Mouse (Mus musculus): ENCODE measurements around the gene Mfge8. TPM values are rescaled to one million over a fixed set of nuclear protein-coding genes. Genes with fewer than 3 reads are reported as not detected.

Gene Mfge8
- polyA plus RNA-seq, 1 experiment: 166 TPM

DNA sequence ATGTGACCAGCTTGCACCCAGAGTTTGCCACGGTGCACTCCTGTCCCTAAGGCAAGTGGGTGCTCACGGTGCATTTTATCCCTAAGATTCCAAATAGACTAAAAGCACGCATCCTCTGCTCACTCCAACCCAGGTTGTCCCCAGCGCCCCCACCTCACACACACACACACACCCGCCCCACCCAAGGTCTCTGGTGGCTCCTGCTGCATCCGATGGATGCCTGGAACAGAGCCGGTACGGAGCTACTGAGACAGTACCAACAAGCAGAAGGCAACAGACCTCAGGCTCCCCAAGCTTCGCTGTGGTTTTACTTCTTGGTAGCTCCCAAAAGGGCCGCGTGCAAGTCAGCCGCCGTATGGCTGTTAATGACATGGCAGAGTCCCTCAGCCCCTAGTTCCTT, 18.5 kb downstream of the Mfge8 start:
- no peak for TF ChIP-seq CTCF (IDR thresholded peaks at IDR 0.05; ENCODE audit: extremely low read depth, insufficient read length, insufficient replicate concordance, low read depth, low read length)
- no peak for TF ChIP-seq POLR2A (IDR thresholded peaks at IDR 0.05; ENCODE audit: low read depth, low read length)
- Histone ChIP-seq H3K4me1 (ENCODE audit: control insufficient read depth, insufficient read depth, insufficient read length, low read length) (peaks cover 6% of the 10 kb centered on the region; the same call in 1 of the 2 replicates), H3K27me3 (ENCODE audit: control insufficient read depth, insufficient read depth, low read length) (peaks cover 2% of the 10 kb centered on the region; the same call in 1 of the 2 replicates), H3K27ac (ENCODE audit: insufficient read depth, low read depth, low read length) (no peak overlapping the region), H3K36me3 (ENCODE audit: control insufficient read depth, insufficient read depth, low read length) (no peaks in the 10 kb centered on the region), H3K4me3 (ENCODE audit: low read depth, low read length) (no peak overlapping the region)
- WGBS: 22% methylated on average over 13 of the region's 13 CpGs

DNA sequence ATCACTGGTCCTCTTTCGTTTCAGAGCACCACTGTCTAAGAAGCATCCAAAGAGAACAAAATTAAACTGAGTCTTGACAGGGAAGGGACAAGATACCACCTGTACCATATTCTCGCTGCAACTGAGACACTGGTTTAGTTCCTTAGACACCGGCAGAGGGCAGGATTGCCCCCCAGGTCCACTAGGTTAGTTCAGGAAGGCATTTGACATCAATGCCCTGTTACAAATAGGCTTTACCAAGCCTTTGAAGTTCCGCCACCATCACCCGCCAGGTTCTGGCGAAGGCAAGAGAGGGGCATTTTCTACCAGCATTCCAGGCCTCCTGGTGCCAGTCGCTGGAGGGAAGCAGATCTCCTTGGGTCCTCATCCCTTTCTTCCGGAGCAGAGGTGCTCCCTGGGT, 19.0 kb downstream of the Mfge8 start:
- no peak for TF ChIP-seq POLR2A (IDR thresholded peaks at IDR 0.05; ENCODE audit: low read depth, low read length)
- TF ChIP-seq CTCF (IDR thresholded peaks at IDR 0.05; ENCODE audit: extremely low read depth, insufficient read length, insufficient replicate concordance, low read depth, low read length): no peak
- H3K4me3 ChIP-seq (ENCODE audit: low read depth, low read length): no peak overlapping the region
- H3K4me1 ChIP-seq (ENCODE audit: control insufficient read depth, insufficient read depth, insufficient read length, low read length): peaks cover 6% of the 10 kb centered on the region; the same call in 1 of the 2 replicates
- peaks cover 2% of the 10 kb centered on the region; the same call in 1 of the 2 replicates for H3K27me3 ChIP-seq (ENCODE audit: control insufficient read depth, insufficient read depth, low read length)
- H3K27ac ChIP-seq (ENCODE audit: insufficient read depth, low read depth, low read length): no peak overlapping the region
- WGBS: 34% methylated on average over 8 of the region's 8 CpGs
- H3K36me3 ChIP-seq (ENCODE audit: control insufficient read depth, insufficient read depth, low read length): no peaks in the 10 kb centered on the region

DNA sequence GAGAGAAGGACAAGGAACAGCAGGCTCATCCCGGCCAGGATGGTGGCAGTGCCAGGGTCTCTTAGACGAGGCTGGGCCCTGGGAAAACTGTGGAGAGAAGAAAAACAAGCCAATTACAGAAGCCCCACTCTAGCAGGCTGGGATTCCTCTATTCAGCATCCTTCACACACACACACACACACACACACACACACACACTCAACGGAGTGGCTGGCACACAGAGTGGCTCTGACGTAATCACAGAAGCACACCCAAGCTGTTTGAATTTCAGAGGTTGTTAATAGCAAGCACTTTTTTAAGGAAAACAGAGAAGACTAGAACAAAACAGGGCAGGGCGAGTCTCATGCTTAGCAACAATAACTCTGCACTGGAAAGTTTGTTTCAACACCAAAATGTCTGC, 25.4 kb downstream of the Mfge8 start:
- TF ChIP-seq POLR2A (IDR thresholded peaks at IDR 0.05; ENCODE audit: low read depth, low read length): no peak
- TF ChIP-seq CTCF (IDR thresholded peaks at IDR 0.05; ENCODE audit: extremely low read depth, insufficient read length, insufficient replicate concordance, low read depth, low read length): no peak
- Histone ChIP-seq H3K27ac (ENCODE audit: insufficient read depth, low read depth, low read length) (no peak overlapping the region), H3K27me3 (ENCODE audit: control insufficient read depth, insufficient read depth, low read length) (no peaks in the 10 kb centered on the region), H3K36me3 (ENCODE audit: control insufficient read depth, insufficient read depth, low read length) (no peaks in the 10 kb centered on the region), H3K4me1 (ENCODE audit: control insufficient read depth, insufficient read depth, insufficient read length, low read length) (no peaks in the 10 kb centered on the region), H3K4me3 (ENCODE audit: low read depth, low read length) (no peak overlapping the region)
- 65% methylated on average over 5 of the region's 5 CpGs for WGBS

DNA sequence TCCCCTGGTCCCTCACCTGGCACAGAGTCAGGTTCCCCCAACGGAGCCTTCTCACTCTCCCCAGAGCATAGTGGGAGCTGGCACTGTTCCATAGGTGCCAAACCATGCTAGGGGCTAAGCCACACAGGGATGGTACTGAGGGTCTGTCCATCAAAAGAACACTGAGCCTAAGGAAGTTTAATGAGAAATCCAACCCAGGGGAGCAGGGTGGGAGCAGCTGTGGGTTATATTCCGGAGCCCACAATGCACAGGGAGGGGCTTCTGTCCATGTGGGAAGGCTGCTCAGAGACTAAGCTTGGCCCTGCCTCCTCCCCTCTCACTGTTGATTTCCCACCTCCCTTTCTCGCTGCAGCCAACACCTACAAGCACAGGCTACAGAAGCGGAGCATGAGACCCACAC, 35.0 kb downstream of the Mfge8 start:
- H3K4me3 ChIP-seq (ENCODE audit: low read depth, low read length): no peak overlapping the region
- no peak overlapping the region for H3K27ac ChIP-seq (ENCODE audit: insufficient read depth, low read depth, low read length)
- H3K36me3 ChIP-seq (ENCODE audit: control insufficient read depth, insufficient read depth, low read length): no peaks in the 10 kb centered on the region
- WGBS: 63% methylated on average over 4 of the region's 4 CpGs
- no peaks in the 10 kb centered on the region for H3K27me3 ChIP-seq (ENCODE audit: control insufficient read depth, insufficient read depth, low read length)
- no peak for TF ChIP-seq POLR2A (IDR thresholded peaks at IDR 0.05; ENCODE audit: low read depth, low read length)
- TF ChIP-seq CTCF (IDR thresholded peaks at IDR 0.05; ENCODE audit: extremely low read depth, insufficient read length, insufficient replicate concordance, low read depth, low read length): no peak
- no peaks in the 10 kb centered on the region for H3K4me1 ChIP-seq (ENCODE audit: control insufficient read depth, insufficient read depth, insufficient read length, low read length)

DNA sequence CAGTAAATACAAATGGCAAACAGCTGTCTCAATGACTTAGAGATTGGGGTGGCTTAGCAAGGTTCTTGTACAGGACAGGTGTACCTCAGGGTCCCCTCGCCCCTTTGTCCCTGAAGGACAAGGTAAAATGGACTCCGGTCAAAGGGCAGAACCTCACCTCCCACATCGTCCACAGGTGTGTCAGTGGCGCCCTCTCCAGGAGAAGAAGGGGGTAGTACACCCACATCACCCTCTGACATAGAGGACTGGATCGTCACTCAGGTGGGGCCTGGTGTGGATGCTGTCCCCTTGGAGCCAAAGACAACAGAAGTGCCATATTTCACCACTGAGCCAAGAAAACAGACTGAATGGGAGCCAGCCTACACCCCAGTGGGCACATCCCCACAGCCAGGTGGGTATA, 52.4 kb downstream of the Mfge8 start:
- no peak for TF ChIP-seq CTCF (IDR thresholded peaks at IDR 0.05; ENCODE audit: extremely low read depth, insufficient read length, insufficient replicate concordance, low read depth, low read length)
- TF ChIP-seq POLR2A (IDR thresholded peaks at IDR 0.05; ENCODE audit: low read depth, low read length): no peak
- Histone ChIP-seq H3K36me3 (ENCODE audit: control insufficient read depth, insufficient read depth, low read length) (no peaks in the 10 kb centered on the region), H3K4me3 (ENCODE audit: low read depth, low read length) (no peak overlapping the region), H3K27ac (ENCODE audit: insufficient read depth, low read depth, low read length) (no peak overlapping the region), H3K4me1 (ENCODE audit: control insufficient read depth, insufficient read depth, insufficient read length, low read length) (no peaks in the 10 kb centered on the region), H3K27me3 (ENCODE audit: control insufficient read depth, insufficient read depth, low read length) (no peaks in the 10 kb centered on the region)
- 67% methylated on average over 5 of the region's 5 CpGs for WGBS

DNA sequence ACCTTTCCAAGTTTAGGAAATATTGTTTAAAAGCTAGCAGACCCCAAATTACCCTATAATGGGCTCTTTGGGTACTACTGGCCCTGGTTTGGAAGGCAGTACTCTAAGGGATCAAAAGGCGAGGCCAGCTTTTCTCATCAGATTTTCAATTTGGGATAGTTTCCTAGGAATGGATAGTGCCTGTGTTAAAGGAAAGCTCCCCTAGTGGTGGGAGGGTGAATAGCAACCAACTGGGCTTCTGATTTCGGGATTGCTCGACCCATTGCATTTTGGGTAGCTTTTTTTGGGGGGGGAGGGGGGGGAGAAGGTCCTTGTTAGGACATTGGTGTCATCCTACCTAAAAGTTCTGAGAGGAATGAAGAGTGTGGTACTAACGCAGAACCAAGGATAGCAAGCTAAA, 59.7 kb downstream of the Mfge8 start:
- H3K27me3 ChIP-seq (ENCODE audit: control insufficient read depth, insufficient read depth, low read length): no peaks in the 10 kb centered on the region
- H3K4me1 ChIP-seq (ENCODE audit: control insufficient read depth, insufficient read depth, insufficient read length, low read length): no peaks in the 10 kb centered on the region
- no peaks in the 10 kb centered on the region for H3K36me3 ChIP-seq (ENCODE audit: control insufficient read depth, insufficient read depth, low read length)
- no peak overlapping the region for H3K27ac ChIP-seq (ENCODE audit: insufficient read depth, low read depth, low read length)
- TF ChIP-seq POLR2A (IDR thresholded peaks at IDR 0.05; ENCODE audit: low read depth, low read length) (no peak), CTCF (IDR thresholded peaks at IDR 0.05; ENCODE audit: extremely low read depth, insufficient read length, insufficient replicate concordance, low read depth, low read length) (peak; percentile 32; the same call in 1 of the 2 replicates)
- no peak overlapping the region for H3K4me3 ChIP-seq (ENCODE audit: low read depth, low read length)
- 59% methylated on average over 4 of the region's 4 CpGs for WGBS

Other genes starting within 250 kb of the Mfge8 start
- gene Isg20, start 235.6 kb downstream of the Mfge8 start, polyA plus RNA-seq (2012; rRNA removed): 22.3 and 23.8 TPM in 2 replicates
- not detected in 2 replicates for gene Acan, start 95.6 kb downstream of the Mfge8 start, polyA plus RNA-seq (2012; rRNA removed)
- gene Hapln3, start 18.0 kb downstream of the Mfge8 start, polyA plus RNA-seq (2012; rRNA removed): 0.10 and 0.33 TPM in 2 replicates
- gene Abhd2, start 124.1 kb upstream of the Mfge8 start, polyA plus RNA-seq (2012; rRNA removed): 40.6 and 103 TPM in 2 replicates
- not detected in 2 replicates for gene Rlbp1, start 238.0 kb upstream of the Mfge8 start, polyA plus RNA-seq (2012; rRNA removed)
- 0.80 and 1.8 TPM in 2 replicates for gene Fanci, start 242.9 kb upstream of the Mfge8 start, polyA plus RNA-seq (2012; rRNA removed)